Mouse (Mus musculus) MEL (cell line): Measurements from ENCODE around the gene Zfand2b. TPM values are rescaled to one million over a fixed set of nuclear protein-coding genes. Genes with fewer than 3 reads are reported as not detected.

Experiments
- DNase-seq: peaks from one replicate; pipeline ENCODE4 v3.0.0; 2011; ENCODE audit warnings: low read depth, low spot score
- H3K27ac ChIP-seq: 2 replicates; pipeline ENCODE4 v1.5.1; 2012; ENCODE audit warnings: low read depth, mild to moderate bottlenecking, control low read depth, low read length, moderate library complexity; ENCODE audit not compliant: control insufficient read depth
- H3K27me3 ChIP-seq, 2 experiments: fragments of 150-350 bp in 1 of 2; sonication (generic) in 1 of 2; 2 replicates each; pipeline ENCODE4 v1.6.1; 2012; ENCODE audit warnings: low read length in 2 of 2, mild to moderate bottlenecking in 2 of 2, improper control_type of control experiment in 1 of 2, moderate library complexity in 1 of 2; ENCODE audit not compliant: insufficient read depth in 2 of 2, control insufficient read depth in 1 of 2
- H3K36me3 ChIP-seq, 2 experiments: 2 replicates each; pipeline ENCODE4 v1.6.1; 2012 to 2014; ENCODE audit warnings: low read length in 2 of 2, improper control_type of control experiment in 1 of 2, inconsistent platforms in 1 of 2, mild to moderate bottlenecking in 1 of 2; ENCODE audit not compliant: insufficient read depth in 2 of 2, control insufficient read depth in 1 of 2
- H3K4me1 ChIP-seq, 2 experiments: fragments of 150-350 bp in 1 of 2; sonication (generic) in 1 of 2; 2 replicates each; pipeline ENCODE4 v1.6.1; 2012; ENCODE audit warnings: low read length in 2 of 2, improper control_type of control experiment in 1 of 2, mild to moderate bottlenecking in 1 of 2; ENCODE audit not compliant: insufficient read depth in 2 of 2, control insufficient read depth in 1 of 2
- H3K4me3 ChIP-seq, 2 experiments: fragments of 150-350 bp in 1 of 2; sonication (generic) in 1 of 2; 2 replicates each; pipeline ENCODE4 v1.5.1; 2012; ENCODE audit warnings: low read depth in 2 of 2, low read length in 2 of 2, mild to moderate bottlenecking in 2 of 2, moderate library complexity in 2 of 2, control low read depth in 1 of 2, improper control_type of control experiment in 1 of 2; ENCODE audit not compliant: control insufficient read depth in 1 of 2, insufficient read depth in 1 of 2
- H3K79me2 ChIP-seq: 2 replicates; pipeline ENCODE4 v1.6.1; 2012; ENCODE audit warnings: mild to moderate bottlenecking, low read length, moderate library complexity; ENCODE audit not compliant: control insufficient read depth, poor library complexity, insufficient read depth
- H3K9ac ChIP-seq: 2 replicates; pipeline ENCODE4 v1.6.1; 2012; ENCODE audit warnings: low read depth, mild to moderate bottlenecking, control low read depth, low read length, moderate library complexity; ENCODE audit not compliant: control insufficient read depth, poor library complexity, severe bottlenecking
- H3K9me3 ChIP-seq: fragments of 150-350 bp; sonication (generic); replicated peaks from 2 replicates; pipeline ENCODE4 v1.6.1; 2012; ENCODE audit warnings: mild to moderate bottlenecking, low read length, improper control_type of control experiment, moderate library complexity; ENCODE audit not compliant: insufficient read depth
- BHLHE40 ChIP-seq: IDR thresholded peaks from 2 replicates; pipeline ENCODE4 v1.6.1; 2012; ENCODE audit warnings: low read depth, mild to moderate bottlenecking, inconsistent platforms, low read length, improper control_type of control experiment, borderline replicate concordance
- NRF1 ChIP-seq: IDR thresholded peaks from 2 replicates; pipeline ENCODE4 v1.6.1; 2014; ENCODE audit warnings: low read depth, mild to moderate bottlenecking, inconsistent platforms, low read length, improper control_type of control experiment, moderate library complexity; ENCODE audit not compliant: poor library complexity, insufficient read depth, severe bottlenecking
- POLR2AphosphoS2 ChIP-seq: IDR thresholded peaks from 2 replicates; pipeline ENCODE4 v1.6.1; 2011; ENCODE audit warnings: low read length, improper control_type of control experiment
- USF1 ChIP-seq: IDR thresholded peaks from 2 replicates; pipeline ENCODE4 v1.6.1; 2014; ENCODE audit warnings: low read depth, mild to moderate bottlenecking, inconsistent platforms, low read length, improper control_type of control experiment, moderate library complexity
- ZKSCAN1 ChIP-seq: IDR thresholded peaks from 2 replicates; pipeline ENCODE4 v1.6.1; 2012; ENCODE audit warnings: low read depth, mild to moderate bottlenecking, inconsistent platforms, low read length, improper control_type of control experiment, moderate library complexity
- polyA plus RNA-seq, 2 experiments: library from polyadenylated mRNA; stranded (reverse) in 1 of 2; unstranded in 1 of 2; fragments of >175 nt in 1 of 2; fragments of >200 nt in 1 of 2; gene quantifications; 2 replicates each; pipeline versions ENCODE4 v1.2.1 to v1.2.4; 2012; ENCODE audit warnings: low replicate concordance in 2 of 2, low read depth in 1 of 2; ENCODE audit not compliant: insufficient read length in 2 of 2, insufficient read depth in 1 of 2, missing spikeins in 1 of 2
- total RNA-seq: library from RNA; depleted of rRNA; stranded (reverse); fragments of 300-350 nt; gene quantifications from 2 replicates; pipeline ENCODE4 v1.2.3, GENCODE M21; 2012; rRNA removed

Gene Zfand2b
- total and polyA plus RNA-seq, 3 experiments = 15.0 to 18.3 TPM; not detected in 1

GRCm38 (mm10) chr1:75219078-75219477 lies 50.6 kb downstream of the Zfand2b start (continued):
- TF ChIP-seq BHLHE40 = no peak
- TF ChIP-seq ZKSCAN1 = no peak
- TF ChIP-seq NRF1 = peak; percentile 29; the same call in 1 of the 2 replicates
- TF ChIP-seq, all 39 proteins: peak for 9

- DNase-seq = no peak
These were observed 51.1 kb downstream of the Zfand2b start, which contains the start of gene Tuba4a for GRCm38 (mm10) chr1:75219531-75219930. Gene Tuba4a, minus strand, starts transcription at chr1:75219865.

More at GRCm38 (mm10) chr1:75219531-75219930, 51.1 kb downstream of the Zfand2b start, which contains the start of gene Tuba4a:
- Histone ChIP-seq H3K27me3 (no peaks in the 10 kb centered on the region), H3K4me1 (peaks cover 19 to 46% of the 10 kb centered on the region in 2 experiments), H3K4me3 (peak within 1 kb of the TSS; percentile 81 to 82), H3K36me3 (peaks cover 10 to 43% of the 10 kb centered on the region in 2 experiments), H3K9me3 (no peaks in the 10 kb centered on the region), H3K9ac (peak within 1 kb of the TSS; percentile 87), H3K79me2 (peaks cover 42% of the 10 kb centered on the region), H3K27ac (peak within 1 kb of the TSS; percentile 83)
- no peak for TF ChIP-seq POLR2AphosphoS2
- no peak for TF ChIP-seq USF1

Other genes with a start within 250 kb of the Zfand2b start
- not detected in 2 replicates for gene Cfap65, start 233.0 kb upstream of the Zfand2b start, total RNA-seq
- gene Cfap65, start 233.0 kb upstream of the Zfand2b start, polyA plus RNA-seq = not detected
- 0.04 TPM in 1 of 2 replicates, not detected in the other for gene Ihh, start 217.0 kb upstream of the Zfand2b start, total RNA-seq
- gene Ihh, start 217.0 kb upstream of the Zfand2b start, polyA plus RNA-seq = under 1 TPM in 1 of 2 experiments, not detected in 1; 0.07 TPM
- 1.7 and 2.1 TPM in 2 replicates for gene Nhej1, start 43.4 kb upstream of the Zfand2b start, total RNA-seq
- 1 to 10 TPM in 1 of 2 experiments, not detected in 1; 5.2 TPM for gene Nhej1, start 43.4 kb upstream of the Zfand2b start, polyA plus RNA-seq
- gene Slc23a3, start 34.8 kb upstream of the Zfand2b start, total RNA-seq = 0.08 TPM in 1 of 2 replicates, not detected in the other
- gene Slc23a3, start 34.8 kb upstream of the Zfand2b start, polyA plus RNA-seq = under 1 TPM in 1 of 2 experiments, not detected in 1; 0.15 TPM
- gene Cnppd1, start 25.9 kb upstream of the Zfand2b start, total RNA-seq = 46.4 and 54.4 TPM in 2 replicates
- 100 to 1,000 TPM in 1 of 2 experiments, 10 to 100 TPM in 1; 70.1 to 314 TPM for gene Cnppd1, start 25.9 kb upstream of the Zfand2b start, polyA plus RNA-seq
- gene Retreg2, start 25.9 kb upstream of the Zfand2b start, total RNA-seq = 37.1 and 38.1 TPM in 2 replicates
- 10 to 100 TPM in 1 of 2 experiments, not detected in 1; 59.2 TPM for gene Retreg2, start 25.9 kb upstream of the Zfand2b start, polyA plus RNA-seq
- 79.2 and 84.4 TPM in 2 replicates for gene Abcb6, start 11.7 kb downstream of the Zfand2b start, total RNA-seq
- 10 to 100 TPM in 1 of 2 experiments, not detected in 1; 73.5 TPM for gene Abcb6, start 11.7 kb downstream of the Zfand2b start, polyA plus RNA-seq
- 5.5 and 8.1 TPM in 2 replicates for gene Ankzf1, start 23.5 kb downstream of the Zfand2b start, total RNA-seq
- gene Ankzf1, start 23.5 kb downstream of the Zfand2b start, polyA plus RNA-seq = 10 to 100 TPM in 1 of 2 experiments, not detected in 1; 16.7 TPM
- 7.8 and 10.2 TPM in 2 replicates for gene Atg9a, start 23.6 kb downstream of the Zfand2b start, total RNA-seq
- 10 to 100 TPM in 1 of 2 experiments, not detected in 1; 26.1 TPM for gene Atg9a, start 23.6 kb downstream of the Zfand2b start, polyA plus RNA-seq
- gene Glb1l, start 42.2 kb downstream of the Zfand2b start, total RNA-seq = 4.0 and 7.6 TPM in 2 replicates
- 10 to 100 TPM in 1 of 2 experiments, not detected in 1; 13.0 TPM for gene Glb1l, start 42.2 kb downstream of the Zfand2b start, polyA plus RNA-seq
- gene Stk16, start 42.2 kb downstream of the Zfand2b start, total RNA-seq = 83.2 and 110 TPM in 2 replicates
- 100 to 1,000 TPM in 1 of 2 experiments, not detected in 1; 154 TPM for gene Stk16, start 42.2 kb downstream of the Zfand2b start, polyA plus RNA-seq
- 385 and 396 TPM in 2 replicates for gene Tuba4a, start 51.2 kb downstream of the Zfand2b start, total RNA-seq
- gene Tuba4a, start 51.2 kb downstream of the Zfand2b start, polyA plus RNA-seq = 100 to 1,000 TPM in 1 of 2 experiments, not detected in 1; 439 TPM
- 0.46 and 0.58 TPM in 2 replicates for gene A630095N17Rik, start 63.5 kb downstream of the Zfand2b start, total RNA-seq
- under 1 TPM in 1 of 2 experiments, not detected in 1; 0.82 TPM for gene A630095N17Rik, start 63.5 kb downstream of the Zfand2b start, polyA plus RNA-seq
- gene Dnajb2, start 67.8 kb downstream of the Zfand2b start, total RNA-seq = 10.3 and 12.9 TPM in 2 replicates
- gene Dnajb2, start 67.8 kb downstream of the Zfand2b start, polyA plus RNA-seq = 10 to 100 TPM in 1 of 2 experiments, not detected in 1; 18.9 TPM
- not detected in 2 replicates for gene Ptprn, start 95.9 kb downstream of the Zfand2b start, total RNA-seq
- under 1 TPM in 1 of 2 experiments, not detected in 1; 0.13 TPM for gene Ptprn, start 95.9 kb downstream of the Zfand2b start, polyA plus RNA-seq
- gene Resp18, start 109.8 kb downstream of the Zfand2b start, total RNA-seq = not detected in 2 replicates
- not detected for gene Resp18, start 109.8 kb downstream of the Zfand2b start, polyA plus RNA-seq
- gene Dnpep, start 149.3 kb downstream of the Zfand2b start, total RNA-seq = 34.7 and 35.9 TPM in 2 replicates
- gene Dnpep, start 149.3 kb downstream of the Zfand2b start, polyA plus RNA-seq = 10 to 100 TPM in 1 of 2 experiments, not detected in 1; 59.3 TPM
- 4.6 and 7.2 TPM in 2 replicates for gene Des, start 191.7 kb downstream of the Zfand2b start, total RNA-seq
- gene Des, start 191.7 kb downstream of the Zfand2b start, polyA plus RNA-seq = 1 to 10 TPM in 1 of 2 experiments, not detected in 1; 7.0 TPM
- 1.7 and 1.8 TPM in 2 replicates for gene Speg, start 206.7 kb downstream of the Zfand2b start, total RNA-seq
- 1 to 10 TPM in 1 of 2 experiments, not detected in 1; 9.5 TPM for gene Speg, start 206.7 kb downstream of the Zfand2b start, polyA plus RNA-seq